Mouse (Mus musculus) fibroblast of lung, adult 2 months (primary cell): ENCODE data around the gene C330007P06Rik.
A peak's percentile ranks its signal among the peaks of the same experiment; 100 is the strongest.

Source experiments
- DNase-seq: peaks from one replicate; pipeline ENCODE4 v3.0.0-alpha.2; 2011; ENCODE audit warnings: low read depth

C330007P06Rik gene

DNA sequence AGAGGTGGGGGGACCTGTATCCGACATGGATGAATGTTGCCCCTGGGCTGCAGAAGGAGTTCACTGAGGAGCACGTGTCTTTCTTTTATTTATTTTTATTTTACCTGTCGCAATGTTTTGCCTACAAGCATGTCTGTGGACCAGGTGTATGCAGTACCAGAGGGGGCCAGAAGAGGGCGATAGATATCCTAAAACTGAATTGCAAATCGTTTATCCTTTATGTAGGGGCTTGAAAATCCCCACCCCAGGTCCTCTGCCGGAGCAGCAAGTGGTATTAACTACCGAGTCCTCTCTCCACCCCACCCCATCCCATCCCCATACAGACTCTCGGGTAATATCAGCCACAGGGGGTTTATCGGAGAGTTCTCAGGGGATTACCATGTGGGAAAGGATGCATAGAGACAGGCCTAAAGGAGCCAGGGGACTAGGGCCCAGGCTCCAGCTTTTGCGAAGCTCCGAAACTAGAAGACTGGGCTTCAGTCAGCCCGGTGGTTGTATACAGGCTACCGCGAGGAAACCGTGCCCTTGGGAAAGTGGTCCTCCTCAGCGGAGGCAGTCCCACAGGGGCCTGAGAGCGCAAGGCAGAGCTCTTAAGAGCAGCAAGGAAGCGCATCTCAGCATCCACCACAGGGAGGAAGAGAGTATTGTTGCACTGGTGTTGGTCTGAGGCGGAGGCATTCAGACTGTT, 40.4 kb downstream of the C330007P06Rik start:
- DNase-seq = no peak

- DNase-seq = no peak
Observed at GRCm38 (mm10) chrX:36831632-36832031, 42.3 kb downstream of the C330007P06Rik start.

GRCm38 (mm10) chrX:36830271-36830670, 43.6 kb downstream of the C330007P06Rik start:
- DNase-seq = peak; percentile 44

- DNase-seq = no peak
Observed at GRCm38 (mm10) chrX:36826873-36827272, 47.0 kb downstream of the C330007P06Rik start.

- no peak for DNase-seq
Observed at GRCm38 (mm10) chrX:36825032-36825431, 48.9 kb downstream of the C330007P06Rik start.

DNA sequence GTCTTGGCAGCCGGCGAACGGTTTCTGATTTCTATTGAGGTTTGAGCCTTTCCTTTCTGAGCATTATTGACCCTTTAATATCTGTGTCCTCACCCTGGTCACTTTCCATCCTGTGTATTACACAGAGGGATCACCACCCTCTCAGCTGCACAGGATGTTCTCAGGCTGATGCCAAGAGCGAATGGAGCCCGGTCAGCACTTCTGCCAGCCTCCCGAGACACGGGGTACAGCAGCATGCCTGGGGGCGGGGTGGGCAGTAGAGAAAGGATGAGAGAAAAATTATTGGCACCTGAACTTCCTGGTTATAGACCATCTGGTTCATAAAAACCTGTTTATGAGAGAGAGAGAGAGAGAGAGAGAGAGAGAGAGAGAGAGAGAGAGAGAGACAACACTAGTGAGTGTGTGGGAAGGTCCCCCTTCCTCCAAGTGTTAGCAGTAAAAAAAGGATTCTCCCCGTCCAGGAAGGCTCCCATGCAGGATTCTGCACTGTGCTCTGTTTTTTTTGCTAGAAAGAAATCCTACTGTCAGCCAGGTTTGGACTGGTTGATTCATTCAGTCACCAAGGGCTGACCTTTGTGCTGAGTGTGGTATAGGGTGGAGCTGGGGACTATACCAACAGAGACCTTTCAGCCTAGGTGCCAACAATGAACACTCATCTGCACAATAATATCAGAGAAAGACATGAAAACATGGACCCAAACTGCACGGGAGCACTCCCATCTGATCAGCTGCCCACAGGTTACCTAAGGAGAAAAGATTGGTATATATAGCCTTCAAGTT, 49.8 kb downstream of the C330007P06Rik start:
- DNase-seq = no peak

GRCm38 (mm10) chrX:36820201-36820600, 53.7 kb downstream of the C330007P06Rik start:
- no peak for DNase-seq

DNA sequence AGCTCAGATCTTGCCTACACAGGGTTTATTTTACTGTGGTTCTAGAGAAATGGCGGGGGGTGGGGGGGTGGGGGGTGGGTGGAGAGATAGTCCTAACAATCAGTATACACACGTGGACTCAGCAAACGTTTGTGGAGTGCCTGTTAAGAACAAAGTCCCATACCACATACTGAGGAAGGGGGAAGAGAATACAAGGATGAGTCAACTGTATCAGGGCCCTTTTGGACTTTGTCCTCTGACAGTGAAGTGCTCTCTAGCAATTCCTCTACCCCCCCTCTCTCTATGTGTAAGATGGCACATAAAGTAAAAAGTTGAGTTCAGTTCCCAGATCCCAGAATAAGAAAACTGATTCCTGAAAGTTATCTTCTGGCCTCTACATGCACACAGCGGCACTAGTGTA, 54.3 kb downstream of the C330007P06Rik start:
- DNase-seq = no peak

- DNase-seq = no peak
Observed at GRCm38 (mm10) chrX:36816953-36817441, 56.9 kb downstream of the C330007P06Rik start.

- DNase-seq = no peak
Observed at GRCm38 (mm10) chrX:36816368-36816899, 57.5 kb downstream of the C330007P06Rik start.

DNA sequence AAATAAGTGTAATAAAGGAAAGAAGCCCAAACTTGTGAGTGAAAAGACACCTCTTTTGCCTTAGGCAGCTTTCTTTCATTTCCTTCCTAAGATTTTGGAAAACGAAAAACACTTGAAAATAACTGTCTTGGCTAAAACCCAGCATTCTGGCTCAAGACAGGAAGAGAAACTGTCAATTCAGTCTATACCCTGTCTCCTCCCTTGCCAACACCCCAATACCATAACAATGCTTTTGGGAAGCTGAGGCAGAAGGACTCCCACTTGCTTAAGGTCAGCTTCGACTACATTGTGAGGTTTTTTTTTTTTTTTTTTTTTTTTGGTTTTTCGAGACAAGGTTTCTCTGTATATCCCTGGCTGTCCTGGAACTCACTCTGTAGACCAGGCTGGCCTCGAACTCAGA, 58.5 kb downstream of the C330007P06Rik start:
- DNase-seq = no peak

GRCm38 (mm10) chrX:36815022-36815421, 58.9 kb downstream of the C330007P06Rik start:
- DNase-seq = no peak

DNA sequence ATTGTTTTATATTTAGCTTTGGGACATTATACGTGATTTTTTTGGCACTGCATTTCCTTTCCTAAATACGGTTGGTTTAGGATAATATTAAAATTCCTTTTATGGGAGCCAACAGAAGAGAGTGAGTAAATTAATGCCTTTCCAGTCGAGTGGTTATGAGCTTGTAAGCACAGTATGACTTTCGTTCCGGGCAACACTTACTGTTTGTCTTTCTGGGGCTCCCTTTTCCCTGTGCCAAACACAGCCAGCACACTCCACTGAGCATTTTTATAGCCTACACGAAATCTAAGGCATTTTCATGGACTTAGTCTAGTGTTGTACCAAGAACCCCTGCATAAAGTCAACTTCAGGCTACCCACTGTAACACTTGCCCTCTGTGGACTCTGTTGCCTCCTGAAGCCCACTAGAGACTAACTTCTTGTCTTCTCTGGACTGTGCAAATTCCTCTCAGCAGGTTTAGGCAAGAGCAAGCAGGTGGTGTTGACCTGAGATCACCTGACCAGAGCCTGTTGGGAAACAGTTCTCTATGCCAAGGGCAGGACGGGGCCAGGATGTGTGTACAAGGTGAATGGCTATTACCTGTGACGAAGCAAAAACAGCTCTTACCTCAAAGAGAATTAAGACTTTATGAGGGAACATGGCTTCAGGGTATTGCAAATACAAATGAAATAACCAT, 59.6 kb downstream of the C330007P06Rik start:
- no peak for DNase-seq

DNA sequence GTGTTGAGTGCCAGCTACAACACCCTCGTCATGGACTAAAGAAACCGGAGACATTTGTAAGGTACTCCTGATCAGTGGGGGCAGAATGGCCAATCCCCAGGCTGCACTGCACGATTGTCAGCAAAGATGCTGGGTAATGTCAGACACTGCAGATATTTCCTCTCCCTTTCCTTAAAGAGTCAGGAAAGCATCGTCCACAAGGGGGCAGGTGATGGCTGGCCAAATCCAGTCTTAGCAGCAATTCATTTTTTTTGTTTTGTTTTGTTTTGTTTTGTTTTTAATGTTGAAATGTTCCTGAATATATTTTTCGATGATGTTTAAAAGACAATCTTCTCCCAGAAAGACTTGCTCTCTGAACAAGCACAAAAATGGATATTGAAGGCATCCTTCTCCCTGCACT, 62.5 kb downstream of the C330007P06Rik start:
- DNase-seq = no peak

DNA sequence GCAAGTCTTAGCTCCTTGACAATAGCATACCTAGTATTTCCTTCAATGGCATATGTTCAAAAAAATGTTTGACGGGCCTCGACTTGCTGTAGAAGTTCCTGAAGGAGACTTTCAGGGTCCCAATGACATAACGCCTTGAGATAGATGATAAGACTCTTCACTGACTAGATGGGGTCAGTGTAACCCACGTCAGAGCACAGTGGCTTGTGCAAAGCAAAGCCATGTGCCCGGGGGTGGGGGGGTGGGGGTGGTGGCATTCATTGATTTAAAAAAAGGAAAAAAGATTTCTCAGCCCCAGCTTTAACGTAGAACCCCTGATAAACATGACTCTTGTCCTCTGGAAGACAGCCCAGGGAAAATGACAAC, 65.6 kb downstream of the C330007P06Rik start:
- DNase-seq = no peak

GRCm38 (mm10) chrX:36807360-36808317, 66.3 kb downstream of the C330007P06Rik start:
- peak; percentile 46 for DNase-seq

GRCm38 (mm10) chrX:36805466-36806235, 68.3 kb downstream of the C330007P06Rik start:
- no peak for DNase-seq

- no peak for DNase-seq
Observed at GRCm38 (mm10) chrX:36804196-36804595, 69.7 kb downstream of the C330007P06Rik start.

- DNase-seq = no peak
Observed at GRCm38 (mm10) chrX:36803189-36803588, 70.7 kb downstream of the C330007P06Rik start.

- DNase-seq = no peak
Observed at GRCm38 (mm10) chrX:36799131-36799879, 74.6 kb downstream of the C330007P06Rik start.
